Mouse (Mus musculus): ENCODE results near the gene Kremen1.

Gene Kremen1

GRCm38 (mm10) chr11:5175866-5176265, 85.5 kb downstream of the Kremen1 start:
- CTCF ChIA-PET: no interaction called here

- CTCF ChIA-PET: no interaction called here
These were observed 86.2 kb downstream of the Kremen1 start for GRCm38 (mm10) chr11:5175141-5175540.

DNA sequence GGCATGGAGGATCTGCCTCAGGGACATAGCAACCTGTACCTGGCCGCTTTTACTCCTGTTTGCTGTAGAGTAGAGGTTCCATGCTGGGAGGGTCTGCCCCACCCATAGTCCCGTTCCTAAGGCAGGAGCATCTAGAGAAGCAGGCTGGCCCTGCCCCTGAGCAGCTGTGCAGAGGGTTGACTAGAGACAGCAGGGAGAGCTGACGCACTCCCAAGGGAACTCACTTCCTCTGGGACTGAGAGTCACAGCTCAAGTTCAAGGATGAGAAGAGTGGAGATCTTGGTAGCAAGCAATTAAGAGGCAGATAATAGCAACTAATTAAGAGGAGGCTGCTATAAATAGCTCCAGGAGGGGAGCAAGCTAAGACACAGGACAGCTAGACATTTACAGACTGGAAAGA, 88.5 kb downstream of the Kremen1 start:
- CTCF ChIA-PET: no interaction called here

GRCm38 (mm10) chr11:5167311-5167710, 94.0 kb downstream of the Kremen1 start:
- CTCF ChIA-PET: no interaction called here

DNA sequence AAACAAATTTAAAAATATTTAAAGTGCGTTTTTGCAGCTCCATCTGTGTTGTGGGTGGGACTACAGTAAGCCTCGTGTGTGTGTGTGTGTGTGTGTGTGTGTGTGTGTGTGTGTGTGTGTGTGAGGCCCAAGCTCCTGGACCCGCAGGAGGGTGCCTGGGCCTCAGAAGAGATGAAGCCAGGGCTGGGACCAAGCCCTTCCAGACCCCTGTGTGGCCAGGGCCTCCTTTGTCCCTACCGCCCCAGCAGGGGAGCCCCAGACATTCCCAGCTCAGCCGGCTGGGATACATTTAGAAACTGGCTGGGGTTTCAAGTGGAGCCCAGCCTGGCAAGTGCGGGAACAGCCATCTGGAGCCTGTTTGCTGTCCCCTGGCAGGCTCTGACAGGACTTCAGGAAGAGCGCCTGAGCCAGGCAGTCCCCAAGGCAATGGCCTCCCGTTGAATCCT, 95.9 kb downstream of the Kremen1 start:
- CTCF ChIA-PET: no interaction called here

- CTCF ChIA-PET: interaction anchor here (0.6 kb wide), 1 partner anchor 13 kb away, joined by 3 read pairs; no protein-coding TSS in a partner anchor
These were observed 97.0 kb downstream of the Kremen1 start for GRCm38 (mm10) chr11:5164310-5164709.

DNA sequence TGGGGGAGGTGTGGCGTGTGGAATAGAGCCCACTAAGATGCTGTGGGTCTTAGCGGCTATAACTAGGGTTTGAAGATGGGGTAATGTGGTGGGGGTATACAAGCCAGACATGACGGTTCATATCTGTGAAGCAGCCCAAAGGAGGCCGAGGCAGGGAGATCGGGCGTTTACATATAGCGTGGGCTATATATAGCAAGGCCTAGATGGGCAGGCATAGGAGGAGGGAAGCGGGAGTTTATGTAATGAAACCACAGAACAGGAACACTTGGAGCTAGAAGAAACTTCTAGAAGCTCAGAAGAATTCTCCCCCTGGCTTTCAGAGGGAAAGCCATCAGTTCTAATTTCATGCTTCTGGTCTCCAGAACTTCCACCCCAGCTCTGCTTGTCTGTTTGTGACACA, 97.9 kb downstream of the Kremen1 start:
- CTCF ChIA-PET: no interaction called here

DNA sequence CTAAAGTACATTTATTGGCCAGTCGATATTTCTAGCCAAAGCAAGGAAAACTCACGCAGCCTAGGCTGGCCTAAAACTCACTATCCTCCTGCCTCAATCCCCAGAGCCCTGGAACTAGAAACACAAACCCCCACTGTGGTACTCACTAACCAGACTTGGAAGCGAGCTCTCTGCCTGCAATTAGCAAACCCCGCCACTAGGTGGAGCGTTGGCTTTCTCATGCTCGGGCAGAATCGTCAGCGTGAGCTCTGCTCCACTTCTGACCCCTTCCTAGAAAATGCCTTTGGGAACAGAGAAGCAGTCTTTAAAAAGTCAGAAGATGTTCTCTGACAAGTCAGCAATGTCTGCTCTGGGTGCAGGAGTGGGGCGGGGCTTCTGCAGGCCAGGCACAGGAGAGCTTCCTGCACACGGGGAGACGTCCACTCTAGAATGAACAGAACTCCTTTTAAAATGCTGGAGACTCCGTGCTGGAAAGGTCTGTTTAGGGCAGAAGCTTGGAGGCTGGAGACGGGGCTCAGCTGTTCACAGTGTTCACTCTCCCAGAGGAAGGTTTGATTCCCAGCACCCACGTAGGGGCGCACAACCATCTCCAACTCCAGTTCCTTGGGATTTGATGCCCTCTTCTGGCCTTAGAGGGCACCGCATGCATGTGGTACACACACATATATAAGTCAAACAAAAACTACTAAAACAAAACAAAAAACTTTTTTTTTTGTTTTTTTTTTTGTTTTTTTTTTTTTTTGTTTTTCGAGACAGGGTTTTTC, 100.5 kb downstream of the Kremen1 start:
- CTCF ChIA-PET: interaction anchor here (0.6 to 1.7 kb wide), 3 partner anchors 15 to 49 kb away, joined by 3 to 4 read pairs (median 4); no protein-coding TSS in a partner anchor

DNA sequence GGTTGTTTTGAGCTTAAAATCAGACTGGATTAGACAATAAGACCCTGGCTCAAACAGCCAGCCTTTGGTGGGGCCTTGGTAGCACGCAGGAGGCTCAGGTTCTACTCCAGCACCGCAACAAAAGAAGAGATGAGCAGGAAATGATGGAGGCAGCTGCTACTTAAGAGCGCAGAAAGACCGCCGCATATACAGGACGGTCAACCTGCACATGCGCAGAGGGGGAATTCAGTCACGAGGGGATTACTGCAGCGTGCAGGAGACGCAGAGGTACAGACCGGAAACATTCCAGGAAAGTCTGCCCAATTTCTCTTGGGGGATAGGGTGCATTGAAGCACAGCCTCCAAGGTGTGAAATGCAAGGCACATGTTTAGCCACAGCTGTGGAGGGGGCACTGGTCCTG, 103.3 kb downstream of the Kremen1 start:
- CTCF ChIA-PET: interaction anchor here (1.2 kb wide), 1 partner anchor 20 kb away, joined by 3 read pairs; no protein-coding TSS in a partner anchor

DNA sequence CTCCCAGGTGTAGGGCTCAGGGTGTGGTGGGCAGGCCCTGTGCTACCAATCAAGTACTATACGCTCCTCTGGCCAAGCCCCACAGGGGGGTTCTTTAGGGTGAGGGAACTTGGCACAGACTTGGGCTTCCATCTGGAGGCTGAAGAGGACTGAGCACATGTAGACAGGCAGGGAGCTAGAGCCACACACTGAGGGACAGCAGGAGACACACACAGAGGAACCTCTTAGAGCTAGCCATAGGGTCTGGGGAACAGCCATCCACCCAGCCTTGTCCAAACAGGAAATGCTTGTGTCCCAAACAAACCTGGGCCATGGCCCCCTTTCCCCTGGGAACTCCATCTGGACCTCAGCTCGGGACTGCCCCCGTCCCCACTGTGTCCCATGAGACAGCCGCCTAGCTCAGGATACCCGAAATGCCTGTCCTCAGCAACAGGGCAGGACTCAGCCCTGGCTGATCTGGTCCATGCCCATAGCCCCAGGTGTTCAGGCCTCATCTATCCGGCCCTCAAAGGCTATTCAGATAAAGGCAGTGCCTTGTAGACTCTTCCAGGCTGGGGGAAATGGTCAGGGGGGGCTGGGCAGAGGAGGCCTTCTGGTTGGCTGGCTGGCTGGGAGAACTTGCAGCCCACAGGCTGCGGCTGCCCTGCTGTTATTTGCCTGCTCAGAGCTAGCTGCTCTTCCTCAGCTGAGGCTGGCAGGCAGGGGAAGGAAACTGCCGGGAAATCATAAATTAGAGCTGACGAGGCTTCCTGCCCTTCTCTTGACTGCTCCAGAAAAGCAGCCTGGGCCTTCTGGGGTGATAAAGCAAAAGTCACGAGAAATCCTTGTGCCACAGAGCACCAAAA, 106.2 kb downstream of the Kremen1 start:
- CTCF ChIA-PET: no interaction called here

GRCm38 (mm10) chr11:5151680-5152337, 109.5 kb downstream of the Kremen1 start, which contains the start of gene Emid1:
TSS of gene Emid1 (minus strand) at chr11:5152257.
- CTCF ChIA-PET: no interaction called here

- CTCF ChIA-PET: no interaction called here
These were observed 110.1 kb downstream of the Kremen1 start for GRCm38 (mm10) chr11:5151247-5151630.

DNA sequence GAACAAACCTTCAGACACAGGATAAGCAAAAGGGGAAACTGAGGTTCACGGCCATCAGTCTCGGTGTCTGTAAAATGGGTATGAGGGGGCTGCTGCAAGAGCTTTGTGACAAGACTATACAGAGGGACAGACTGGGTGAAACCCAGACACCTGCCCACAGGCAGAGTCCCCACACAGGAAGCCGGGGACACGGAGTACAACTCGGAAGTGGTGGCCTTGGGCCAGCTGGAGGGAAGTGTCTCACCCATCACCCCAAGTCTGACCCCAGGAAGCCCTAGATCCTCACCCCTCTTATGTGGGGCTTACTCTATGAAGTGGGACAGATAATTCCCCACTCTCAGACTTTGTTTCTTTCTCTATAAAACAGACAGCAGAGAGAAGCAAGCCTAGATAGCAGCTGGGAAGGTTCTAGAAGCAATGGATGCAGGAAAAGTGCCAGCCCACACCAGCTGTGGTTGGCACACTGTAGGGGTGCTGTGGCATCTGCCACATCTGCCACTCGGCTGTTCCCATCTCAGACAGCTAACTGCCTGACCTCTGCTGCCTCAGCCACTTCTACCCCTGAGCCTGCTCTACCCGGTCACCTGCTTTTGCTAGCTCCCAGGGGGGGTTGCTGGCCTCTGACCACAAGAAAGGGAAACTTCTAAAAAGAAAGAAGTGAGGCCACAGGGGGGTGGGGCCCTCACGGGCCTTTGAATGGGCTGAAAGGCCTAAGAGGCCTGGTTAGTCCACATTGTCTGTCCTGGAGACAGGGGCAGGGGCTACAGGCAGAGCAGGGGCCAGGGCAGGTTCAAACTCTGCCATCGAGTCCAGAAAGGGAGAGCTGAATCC, 110.7 kb downstream of the Kremen1 start:
- CTCF ChIA-PET: interaction anchor here (0.7 kb wide), 2 partner anchors 25 to 770 kb away, joined by 3 to 5 read pairs; no protein-coding TSS in a partner anchor

- CTCF ChIA-PET: interaction anchor here (0.7 kb wide), 1 partner anchor 24 kb away, joined by 3 read pairs; no protein-coding TSS in a partner anchor
These were observed 111.4 kb downstream of the Kremen1 start for GRCm38 (mm10) chr11:5149955-5150354.

DNA sequence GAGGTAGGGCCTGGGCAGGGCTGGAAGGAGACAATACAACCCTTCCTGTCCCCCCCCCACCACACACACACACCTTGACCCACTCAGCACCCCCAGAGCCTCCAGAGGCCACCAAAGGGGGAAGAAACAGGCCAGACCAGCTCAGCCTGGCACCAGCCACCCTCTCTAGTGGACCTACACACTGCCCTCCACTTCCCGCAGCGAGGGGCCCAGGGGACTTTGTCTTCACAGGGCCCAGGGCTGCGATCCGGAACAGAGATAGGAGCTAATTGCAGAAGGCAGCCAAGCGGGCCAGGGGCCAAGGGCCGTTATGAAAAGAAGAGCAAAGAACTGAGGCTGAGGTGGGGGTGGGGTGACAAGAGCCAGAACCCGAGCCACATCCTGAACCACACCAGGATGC, 112.1 kb downstream of the Kremen1 start:
- CTCF ChIA-PET: no interaction called here

- CTCF ChIA-PET: interaction anchor here (1.4 kb wide), 1 partner anchor 15 kb away, joined by 4 read pairs; no protein-coding TSS in a partner anchor
These were observed 115.8 kb downstream of the Kremen1 start for GRCm38 (mm10) chr11:5145600-5145999.

GRCm38 (mm10) chr11:5141965-5142364, 119.4 kb downstream of the Kremen1 start:
- CTCF ChIA-PET: no interaction called here
